Mouse (Mus musculus): ENCODE results near the gene Ggt6.

GRCm38 (mm10) chr11:72397811-72398525 lies 37.4 kb upstream of the Ggt6 start:
- TF ChIP-seq MAFK (IDR thresholded peaks at IDR 0.05; ENCODE audit: insufficient read depth, low read depth, low read length) (no peak), ZNF384 (IDR thresholded peaks at IDR 0.05; ENCODE audit: low read depth, low read length) (no peak), CHD2 (IDR thresholded peaks at IDR 0.05; ENCODE audit: low read depth, low read length) (no peak)
